ENCODE assay signal across 20 mouse cellular contexts in the genomic region with DNA sequence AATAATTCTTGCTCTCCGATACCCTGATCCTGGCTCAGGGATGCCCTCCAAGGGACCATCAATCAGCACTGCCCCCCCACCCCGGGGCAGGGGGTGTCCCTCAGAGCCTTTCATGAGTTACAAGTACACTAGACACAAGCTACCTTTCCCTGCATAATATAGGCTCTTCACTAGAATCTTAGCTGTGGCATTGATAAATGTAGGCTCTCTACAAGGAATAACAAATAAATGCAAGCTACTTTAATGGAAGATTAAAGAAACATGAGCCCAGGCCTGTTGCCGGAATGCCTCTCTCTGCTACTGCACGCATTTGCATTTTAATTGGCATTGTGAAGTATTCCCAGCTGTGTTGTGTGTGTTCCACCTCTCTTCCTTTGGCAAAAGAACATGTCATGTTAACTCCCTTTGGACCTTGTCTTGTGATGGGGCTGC. TPM values are rescaled to one million over a fixed set of nuclear protein-coding genes. Genes with fewer than 3 reads are reported as not detected.
A peak's percentile ranks its signal among the peaks of the same experiment; 100 is the strongest.
DNase-seq lines count a peak whose midpoint lies in the region; ATAC-seq and TF ChIP-seq lines count a peak whose summit lies in the region.
"Had no signal": no experiment of that assay in that cellular context is flagged by ENCODE, and none has a peak within 500 bp of the region (broad histone marks: within the 10 kb centered on the region; RNA-seq: fewer than 3 reads in every experiment).

No protein-coding gene starts in this region.

- H3K27ac ChIP-seq in forebrain, embryonic 15.5 days (replicated peaks): peak overlapping the region; percentile 25
- no peak overlapping the region for H3K27ac ChIP-seq in hindbrain, embryonic 16.5 days (ENCODE audit: low read depth, low read length)
- H3K27ac ChIP-seq in midbrain, embryonic 16.5 days (ENCODE audit: low read length): peak overlapping the region; percentile 36; the same call in 1 of the 2 replicates
- H3K27ac ChIP-seq: embryonic facial prominence, embryonic 13.5 days; left cerebral cortex, adult 2 months had no signal

- 38% methylated on average over 4 of the region's 4 CpGs for WGBS in forebrain, embryonic 15.5 days
- WGBS in hindbrain, embryonic 16.5 days: 25% methylated on average over 4 of the region's 4 CpGs
- 27% methylated on average over 4 of the region's 4 CpGs for WGBS in midbrain, embryonic 16.5 days

- ATAC-seq in forebrain, embryonic 15.5 days (replicated peaks): peak; percentile 41; the same call in 1 of the 2 replicates
- peak; percentile 71 for ATAC-seq in hindbrain, embryonic 16.5 days
- ATAC-seq in midbrain, embryonic 16.5 days: peak; percentile 54
- ATAC-seq: intestine, postnatal 0 days had no signal

- TF ChIP-seq POLR2A in brain, embryonic 14.5 days (IDR thresholded peaks at IDR 0.05; ENCODE audit: borderline replicate concordance, extremely low read depth, insufficient read depth, insufficient read length, poor library complexity, severe bottlenecking): no peak

- no peak for TF ChIP-seq CTCF in brain, embryonic 14.5 days (IDR thresholded peaks at IDR 0.05; ENCODE audit: borderline replicate concordance, extremely low read depth, insufficient read depth, insufficient read length)

- intact Hi-C loops in left cerebral cortex, postnatal 36 days (cut with DNase I): no loop called here

- peak; percentile 75 for DNase-seq in brain, embryonic 14.5 days (ENCODE audit: low read depth)
- DNase-seq in left cerebral cortex, postnatal 36 days (ENCODE audit: low spot score in 2 of 2): no peak
- DNase-seq in gastrocnemius, adult 8-10 months (ENCODE audit: low spot score in 2 of 2): no peak
- DNase-seq in embryo, embryonic 10.5 days (ENCODE audit: low spot score): no peak
- DNase-seq: cerebellum, adult 8-10 months; kidney, postnatal 10 days; lung, adult 18-20 months; lung, postnatal 14 days; thymus, postnatal 14 days had no signal

- H3K4me3 ChIP-seq in forebrain, embryonic 15.5 days: no peak overlapping the region
- no peak overlapping the region for H3K4me3 ChIP-seq in hindbrain, embryonic 16.5 days (ENCODE audit: low read length)
- no peak overlapping the region for H3K4me3 ChIP-seq in midbrain, embryonic 16.5 days (ENCODE audit: low read depth, low read length)
- H3K4me3 ChIP-seq: embryonic facial prominence, embryonic 13.5 days; left cerebral cortex, adult 2 months; myocyte had no signal

- no peak overlapping the region for H3K9ac ChIP-seq in forebrain, embryonic 15.5 days (replicated peaks)
- H3K9ac ChIP-seq in hindbrain, embryonic 16.5 days (ENCODE audit: low read depth, low read length): no peak overlapping the region
- H3K9ac ChIP-seq in midbrain, embryonic 16.5 days (ENCODE audit: low read depth, low read length): no peak overlapping the region
- H3K9ac ChIP-seq: embryonic facial prominence, embryonic 13.5 days had no signal

- H3K4me1 ChIP-seq in forebrain, embryonic 15.5 days: peaks cover 11% of the 10 kb centered on the region
- H3K4me1 ChIP-seq in hindbrain, embryonic 16.5 days (ENCODE audit: control insufficient read depth, insufficient read depth, low read depth, low read length): peaks cover 9% of the 10 kb centered on the region; the same call in 1 of the 2 replicates
- H3K4me1 ChIP-seq in midbrain, embryonic 16.5 days (ENCODE audit: control insufficient read depth, insufficient read depth, low read length): peaks cover 13% of the 10 kb centered on the region

- H3K4me2 ChIP-seq in forebrain, embryonic 15.5 days (replicated peaks): no peak overlapping the region
- no peak overlapping the region for H3K4me2 ChIP-seq in hindbrain, embryonic 16.5 days (ENCODE audit: low read length)
- no peak overlapping the region for H3K4me2 ChIP-seq in midbrain, embryonic 16.5 days (ENCODE audit: low read length)
- H3K4me2 ChIP-seq: embryonic facial prominence, embryonic 13.5 days; liver, embryonic 11.5 days had no signal

- H3K36me3 ChIP-seq in forebrain, embryonic 15.5 days: no peaks in the 10 kb centered on the region
- H3K36me3 ChIP-seq in hindbrain, embryonic 16.5 days (ENCODE audit: control insufficient read depth, insufficient read depth, low read length): no peaks in the 10 kb centered on the region
- H3K36me3 ChIP-seq in midbrain, embryonic 16.5 days (ENCODE audit: control insufficient read depth, insufficient read depth, low read length): no peaks in the 10 kb centered on the region
- H3K36me3 ChIP-seq: embryonic facial prominence, embryonic 13.5 days had no signal

- H3K27me3 ChIP-seq in forebrain, embryonic 15.5 days: no peaks in the 10 kb centered on the region
- H3K27me3 ChIP-seq in hindbrain, embryonic 16.5 days (replicated peaks; ENCODE audit: control insufficient read depth, insufficient read depth, low read length): no peaks in the 10 kb centered on the region; the same call in 1 of the 2 replicates
- H3K27me3 ChIP-seq in midbrain, embryonic 16.5 days (ENCODE audit: control insufficient read depth, insufficient read depth, low read depth, low read length): no peaks in the 10 kb centered on the region; the same call in 1 of the 2 replicates
- H3K27me3 ChIP-seq: embryonic facial prominence, embryonic 13.5 days had no signal

- H3K9me3 ChIP-seq in forebrain, embryonic 15.5 days: no peaks in the 10 kb centered on the region
- H3K9me3 ChIP-seq in hindbrain, embryonic 16.5 days (ENCODE audit: control insufficient read depth, low read length): no peaks in the 10 kb centered on the region
- no peaks in the 10 kb centered on the region for H3K9me3 ChIP-seq in midbrain, embryonic 16.5 days (replicated peaks; ENCODE audit: control insufficient read depth, low read length, poor library complexity, severe bottlenecking)
- H3K9me3 ChIP-seq: embryonic facial prominence, embryonic 13.5 days had no signal

RNA-seq across cellular contexts. Expression of a gene that starts 31.3 kb away (rescaled TPM):
- polyA plus RNA-seq in brain, embryonic 14.5 days (2012; rRNA removed): 0.09 and 0.11 TPM in 2 replicates
- 0.17 and 0.24 TPM in 2 replicates for polyA plus RNA-seq in forebrain, embryonic 15.5 days (2015; fragmentation: Nextera tagmentation; extraction: Ambion mirVana)
- 0.15 and 0.73 TPM in 2 replicates for polyA plus RNA-seq in hindbrain, embryonic 16.5 days (2015; fragmentation: Nextera tagmentation; extraction: Ambion mirVana)
- 0.21 TPM in 1 of 2 replicates, not detected in the other for polyA plus RNA-seq in midbrain, embryonic 16.5 days (2015; fragmentation: Nextera tagmentation; extraction: Ambion mirVana)
- total RNA-seq in left cerebral cortex, postnatal 36 days (2021): under 1 TPM; 0.23 to 0.30 TPM
- not detected for total RNA-seq in gastrocnemius, adult 8-10 months (2022)
- total RNA-seq: adrenal gland, postnatal 4 days; hematopoietic stem cell, adult 5-6 weeks; left cerebral cortex, adult 2 months had no signal
- polyA plus RNA-seq: embryonic facial prominence, embryonic 13.5 days; intestine, postnatal 0 days; limb, embryonic 11.5 days; liver, embryonic 11.5 days had no signal

RNA-seq across cellular contexts. Expression of a gene that starts 39.6 kb away (rescaled TPM):
- polyA plus RNA-seq in brain, embryonic 14.5 days (2012; rRNA removed): 2.0 and 2.6 TPM in 2 replicates
- polyA plus RNA-seq in forebrain, embryonic 15.5 days (2015; fragmentation: Nextera tagmentation; extraction: Ambion mirVana): 3.2 and 3.7 TPM in 2 replicates
- polyA plus RNA-seq in hindbrain, embryonic 16.5 days (2015; fragmentation: Nextera tagmentation; extraction: Ambion mirVana): 2.7 and 3.9 TPM in 2 replicates
- polyA plus RNA-seq in midbrain, embryonic 16.5 days (2015; fragmentation: Nextera tagmentation; extraction: Ambion mirVana): 2.0 and 3.9 TPM in 2 replicates
- 10 to 100 TPM; 12.0 to 12.4 TPM for total RNA-seq in left cerebral cortex, postnatal 36 days (2021)
- total RNA-seq in gastrocnemius, adult 8-10 months (2022): 1 to 10 TPM in 3 of 4 experiments, under 1 TPM in 1; 0.24 to 2.7 (median 1.3) TPM

RNA-seq across cellular contexts. Expression of a gene that starts 50.9 kb away (rescaled TPM):
- polyA plus RNA-seq in brain, embryonic 14.5 days (2012; rRNA removed): 0.98 and 1.4 TPM in 2 replicates
- polyA plus RNA-seq in forebrain, embryonic 15.5 days (2015; fragmentation: Nextera tagmentation; extraction: Ambion mirVana): not detected in 2 replicates
- 0.09 and 3.2 TPM in 2 replicates for polyA plus RNA-seq in hindbrain, embryonic 16.5 days (2015; fragmentation: Nextera tagmentation; extraction: Ambion mirVana)
- 0.18 TPM in 1 of 2 replicates, not detected in the other for polyA plus RNA-seq in midbrain, embryonic 16.5 days (2015; fragmentation: Nextera tagmentation; extraction: Ambion mirVana)
- under 1 TPM in 1 of 2 experiments, not detected in 1; 0.27 TPM for total RNA-seq in left cerebral cortex, postnatal 36 days (2021)
- 100 to 1,000 TPM; 239 to 486 (median 316) TPM for total RNA-seq in gastrocnemius, adult 8-10 months (2022)
- total RNA-seq: hematopoietic stem cell, adult 5-6 weeks had no signal
- polyA plus RNA-seq: intestine, postnatal 0 days had no signal
